Mouse (Mus musculus) retina, embryonic 14.5 days (tissue): ENCODE measurements around the gene Kif18b.

Experiments
- DNase-seq: peaks from one replicate; pipeline ENCODE4 v3.0.0-alpha.2; 2015; ENCODE audit warnings: low spot score

The Kif18b gene

DNA sequence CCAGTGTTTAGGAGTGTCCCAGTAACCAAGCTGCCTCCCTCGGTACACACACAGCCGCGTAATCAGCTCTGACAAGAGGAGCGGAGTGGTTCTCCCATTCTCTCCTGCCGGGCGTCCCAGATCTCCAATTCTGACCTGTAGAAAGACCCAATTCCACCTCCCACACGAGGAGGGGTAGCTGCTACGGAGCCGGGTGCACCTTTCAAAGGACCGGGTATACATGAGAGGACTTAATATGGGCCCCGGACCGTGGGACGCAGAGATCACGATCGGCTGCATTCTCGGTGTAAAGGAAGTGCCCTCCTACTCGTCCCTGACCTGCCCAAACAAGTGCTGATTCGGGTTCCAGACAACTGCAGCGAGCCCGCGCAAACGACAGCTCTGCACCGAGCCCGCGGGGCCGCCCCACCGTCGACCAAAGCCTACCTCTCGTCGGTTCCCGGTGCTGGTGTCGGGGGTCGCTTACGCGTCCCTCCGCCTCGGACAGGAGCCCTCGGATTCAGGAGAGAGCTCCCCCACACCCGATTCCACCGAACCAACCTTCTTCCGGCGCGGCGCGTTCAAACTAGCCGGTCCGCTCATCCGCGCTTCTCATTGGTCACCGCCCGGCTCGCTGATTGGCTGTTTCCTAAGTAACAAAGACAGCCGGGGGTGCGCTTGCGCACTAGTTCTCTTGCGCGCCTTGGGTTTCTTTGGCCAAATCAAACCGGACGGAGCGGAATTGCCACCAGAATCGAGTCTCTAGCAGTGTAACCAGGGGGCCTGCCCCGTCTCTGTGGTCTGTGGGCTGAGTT lies at the start of gene Kif18b:
Gene Kif18b (minus strand): TSS at position 568 of the 794 bp plus-strand sequence.
- DNase-seq = peak; percentile 99

DNA sequence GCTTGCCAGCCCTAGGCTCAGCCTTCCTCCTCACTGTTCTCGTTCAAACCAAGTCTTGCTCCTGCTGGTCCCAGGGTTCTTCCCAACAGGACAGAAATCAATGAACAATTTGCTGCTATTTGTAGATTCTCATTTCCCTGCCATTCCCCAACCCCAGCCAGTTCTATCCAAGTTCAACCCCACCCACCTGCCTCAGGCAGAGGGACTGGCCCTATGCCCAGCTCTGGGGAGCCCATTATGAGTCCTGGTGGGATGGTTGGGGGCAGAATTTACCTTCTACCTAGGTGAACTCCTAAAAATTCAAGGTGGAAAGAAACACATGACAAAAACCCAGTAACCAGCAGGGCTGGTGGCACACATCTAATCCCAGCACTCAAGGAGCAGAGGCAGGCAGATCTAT lies 47.4 kb upstream of the Kif18b start:
- no peak for DNase-seq

DNA sequence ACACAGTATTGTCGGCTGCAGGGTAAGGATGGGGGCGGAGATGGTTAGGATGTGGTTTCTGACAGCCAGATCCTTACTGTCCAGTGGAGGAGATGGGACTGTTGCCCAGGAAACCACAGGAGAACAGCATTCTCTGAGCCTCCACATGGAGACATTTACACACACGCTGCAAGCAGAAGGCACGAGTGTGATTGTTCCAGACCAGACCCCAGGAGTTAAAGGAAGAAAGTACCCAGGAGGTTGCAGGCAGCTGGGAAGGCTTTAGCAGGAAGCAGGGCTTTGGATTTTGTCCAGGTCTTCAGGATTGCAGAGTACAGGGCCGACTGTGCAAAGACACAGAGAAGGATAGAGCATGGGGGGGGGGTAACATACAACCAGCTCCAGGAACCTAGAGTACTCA lies 46.7 kb upstream of the Kif18b start:
- DNase-seq = no peak

DNA sequence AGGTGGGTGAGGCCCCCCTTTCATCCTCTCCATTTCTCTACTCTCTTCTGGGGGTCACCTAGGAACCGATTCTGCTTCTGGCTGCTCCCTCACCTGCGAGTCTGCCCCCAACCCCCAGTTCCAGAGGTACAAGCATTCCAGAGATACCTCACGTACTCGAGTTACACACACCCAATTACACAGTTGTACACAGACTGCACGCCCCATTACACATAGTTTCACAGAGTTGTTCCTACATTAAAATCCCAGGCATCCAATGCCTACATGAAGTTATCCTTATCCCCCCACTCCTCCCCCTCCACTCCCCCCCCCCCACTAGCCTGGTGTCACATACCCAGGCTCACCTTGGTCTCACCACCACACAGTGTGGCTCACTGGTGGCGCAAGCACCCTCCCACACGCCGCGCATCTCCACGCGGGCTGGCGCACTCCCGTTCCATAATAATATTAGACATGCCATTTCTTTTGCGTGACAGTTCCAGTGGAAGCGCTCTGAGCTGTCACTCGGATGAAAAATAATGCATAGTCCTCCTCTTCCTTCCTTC lies 39.7 kb upstream of the Kif18b start:
- no peak for DNase-seq

DNA sequence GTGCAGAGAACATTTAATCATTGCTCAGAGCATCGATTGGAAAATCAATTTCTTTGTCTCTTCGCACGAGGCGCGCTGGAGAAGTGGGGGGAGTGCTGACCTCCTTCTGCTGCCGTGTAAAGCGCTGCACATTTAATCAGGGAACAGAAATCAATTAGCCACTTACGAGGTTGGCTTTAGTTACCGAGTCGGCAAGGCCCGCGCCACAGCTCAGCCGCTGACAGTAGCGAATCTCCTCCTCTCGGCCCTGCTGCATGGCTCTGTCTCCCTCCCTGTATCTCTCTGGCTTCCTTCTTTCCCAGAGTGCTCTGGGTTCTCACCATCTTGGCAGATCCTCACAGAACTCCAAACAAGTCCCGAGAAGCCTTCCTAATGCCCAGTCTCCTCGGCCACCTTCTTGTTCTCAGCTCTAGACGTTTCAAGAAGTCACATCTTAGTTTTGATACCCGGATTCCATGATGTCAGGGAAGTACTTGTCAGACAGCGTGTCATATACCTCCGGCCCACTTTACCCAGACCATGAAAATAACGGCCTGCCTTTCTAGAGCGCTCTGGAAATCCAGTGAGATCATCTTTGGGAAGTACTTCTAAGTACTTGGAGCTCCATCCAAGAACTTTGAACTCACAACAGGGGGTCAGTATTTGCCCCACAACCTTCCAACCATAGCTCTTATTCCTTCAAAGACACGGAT lies 39.1 kb upstream of the Kif18b start:
- DNase-seq = peak; percentile 74

DNA sequence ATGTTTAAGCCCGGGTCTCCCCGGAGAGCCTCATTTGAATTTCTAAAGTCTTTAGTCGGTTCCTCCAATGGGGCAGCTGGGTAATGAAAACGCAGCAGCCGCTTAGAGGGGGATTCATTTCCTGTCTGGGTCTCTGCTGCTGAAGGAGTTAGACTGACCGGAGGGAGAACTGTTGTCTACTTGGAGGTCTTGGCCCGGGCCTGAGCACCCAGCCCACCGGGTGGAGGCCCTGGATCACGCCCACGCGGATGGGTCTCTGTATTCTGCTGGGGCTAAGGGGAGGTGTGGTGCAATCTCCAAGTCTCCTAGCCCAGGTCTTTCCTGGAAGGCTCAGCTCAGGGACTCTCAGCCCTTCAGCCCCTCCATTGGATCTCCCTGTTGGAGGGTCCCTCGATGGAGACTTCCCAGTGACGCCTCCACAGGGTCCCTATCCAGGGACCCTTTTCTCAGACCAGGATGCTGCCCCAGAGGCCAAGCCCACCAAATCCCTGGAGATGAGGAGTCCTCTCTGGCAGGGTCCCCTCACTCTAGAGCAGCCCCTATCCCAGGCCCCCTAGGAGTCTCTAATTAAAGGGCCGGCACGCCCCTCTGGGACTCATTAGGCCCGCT lies 38.4 kb upstream of the Kif18b start:
- peak; percentile 34 for DNase-seq

DNA sequence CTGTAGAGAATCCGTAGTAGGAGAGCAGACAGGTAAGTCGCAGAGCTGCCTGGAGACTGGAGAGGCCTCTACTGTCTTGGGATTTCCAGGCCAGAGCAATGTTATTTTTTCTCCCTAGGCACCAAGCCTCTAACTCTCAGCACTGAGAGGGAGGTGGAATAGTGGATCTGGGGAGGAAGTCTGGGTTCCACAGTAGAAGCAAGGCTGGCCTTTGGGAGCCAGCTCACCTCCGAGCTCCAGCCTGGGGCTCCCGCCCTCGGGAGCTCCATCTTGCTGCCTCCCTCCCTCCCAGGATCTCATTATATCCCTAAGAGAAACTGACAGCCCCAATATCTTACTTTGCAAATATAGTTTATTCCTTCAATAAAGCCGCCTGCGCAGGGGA lies 37.9 kb upstream of the Kif18b start:
- no peak for DNase-seq

DNA sequence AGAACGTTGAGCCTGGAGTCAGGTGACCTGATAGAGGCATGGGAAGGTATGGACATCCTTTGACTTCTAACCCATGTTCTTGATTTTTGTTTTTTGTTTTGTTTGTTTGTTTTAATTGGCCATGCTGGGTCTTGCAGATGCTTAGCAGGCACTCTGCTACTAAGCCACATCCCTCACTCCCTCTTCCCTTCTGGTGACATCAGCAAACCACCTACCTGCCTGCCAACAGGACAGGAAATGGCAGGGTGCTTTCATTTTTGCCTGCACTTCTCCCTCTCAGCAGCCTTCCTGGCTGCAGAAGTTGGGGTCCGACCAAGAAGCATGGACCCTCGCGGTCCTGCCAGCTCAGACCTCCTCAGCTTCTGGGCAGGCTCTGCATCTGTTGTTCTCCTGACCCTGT lies 36.2 kb upstream of the Kif18b start:
- DNase-seq = no peak

DNA sequence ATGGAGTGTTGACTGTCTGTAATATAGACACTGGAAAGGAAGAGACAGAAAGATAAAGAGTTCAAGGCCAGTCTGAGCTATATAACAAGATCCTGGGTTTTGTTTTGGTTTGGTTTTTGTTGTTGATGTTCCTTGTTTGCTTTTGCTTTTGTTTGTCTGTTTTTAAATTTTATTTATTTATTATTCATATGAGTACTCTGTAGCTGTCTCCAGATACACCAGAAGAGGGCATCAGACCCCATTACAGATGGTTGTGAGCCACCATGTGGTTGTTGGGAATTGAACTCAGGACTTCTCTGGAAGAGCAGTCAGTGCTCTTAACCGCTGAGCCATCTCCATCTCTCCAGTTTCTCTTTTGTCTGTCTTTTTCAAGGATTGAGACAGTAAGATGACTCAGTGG lies 33.9 kb upstream of the Kif18b start:
- no peak for DNase-seq

DNA sequence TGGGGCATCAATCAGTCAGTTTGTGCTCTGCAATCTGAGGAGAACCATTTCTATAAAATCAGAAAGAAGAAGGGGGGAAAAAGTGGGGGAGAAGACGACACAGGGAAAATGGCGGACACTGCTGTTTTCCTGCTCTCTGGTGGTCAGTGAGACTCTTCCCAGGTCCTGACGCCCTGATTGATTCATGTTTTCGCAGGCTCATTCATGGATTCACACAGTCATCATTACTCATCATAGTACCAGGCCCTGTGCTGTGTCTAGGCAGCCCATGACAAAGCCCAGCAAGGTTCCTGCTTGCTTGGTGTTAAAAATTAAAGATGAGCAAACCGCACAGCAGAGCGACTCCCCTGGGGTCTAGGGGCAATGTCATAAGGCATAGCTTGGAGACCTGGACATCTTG lies 33.5 kb upstream of the Kif18b start:
- no peak for DNase-seq

DNA sequence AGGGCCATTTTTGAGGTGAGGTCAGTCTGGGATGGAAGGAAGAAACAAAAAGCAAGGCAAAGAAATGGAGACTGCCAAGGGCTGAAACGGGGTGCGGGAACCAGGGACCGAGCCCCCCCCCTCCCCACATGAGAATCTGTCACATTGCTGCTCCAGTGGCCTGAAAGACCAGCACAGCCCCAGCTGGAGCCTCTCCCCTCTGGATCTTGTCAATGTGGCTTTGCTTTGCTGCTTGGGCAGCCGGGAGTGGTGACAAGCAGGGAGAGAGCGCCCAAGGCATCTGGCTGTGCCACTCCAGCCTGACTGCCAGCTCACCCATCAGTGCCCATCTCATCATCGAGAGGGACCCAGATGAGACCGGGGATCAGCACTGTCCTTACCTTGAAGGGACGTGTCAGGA lies 32.8 kb upstream of the Kif18b start:
- DNase-seq = no peak

DNA sequence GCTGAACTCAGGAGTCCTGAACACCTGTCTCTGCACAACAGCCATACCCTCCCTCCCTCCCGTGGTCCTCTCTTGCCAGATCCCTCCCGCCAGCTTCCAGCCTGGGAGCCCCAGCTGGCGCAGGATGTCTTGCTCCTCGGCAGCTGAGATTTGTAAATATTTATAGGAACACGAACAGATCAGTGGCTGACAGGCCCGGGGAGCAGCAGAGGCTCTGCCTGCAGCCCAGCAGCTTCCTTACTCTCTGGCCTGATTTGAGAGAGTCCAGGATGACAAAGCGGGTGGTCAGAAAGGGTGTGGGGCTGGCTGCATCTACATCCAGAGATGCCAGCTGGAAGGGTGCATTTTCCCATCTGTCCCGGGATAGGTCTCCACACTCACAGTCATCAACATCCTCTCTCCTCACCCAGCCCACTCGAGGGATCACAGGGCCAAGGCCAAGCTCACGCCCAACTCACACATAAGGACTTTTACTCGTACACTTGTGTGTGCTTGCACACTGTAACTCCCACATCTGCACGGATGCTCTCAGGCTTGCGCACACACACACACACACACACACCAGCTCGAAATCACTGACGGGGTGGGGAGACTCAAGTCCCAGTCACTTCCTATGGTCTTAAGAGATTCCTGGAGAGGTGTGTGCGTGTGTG lies 32.2 kb upstream of the Kif18b start:
- DNase-seq = no peak

DNA sequence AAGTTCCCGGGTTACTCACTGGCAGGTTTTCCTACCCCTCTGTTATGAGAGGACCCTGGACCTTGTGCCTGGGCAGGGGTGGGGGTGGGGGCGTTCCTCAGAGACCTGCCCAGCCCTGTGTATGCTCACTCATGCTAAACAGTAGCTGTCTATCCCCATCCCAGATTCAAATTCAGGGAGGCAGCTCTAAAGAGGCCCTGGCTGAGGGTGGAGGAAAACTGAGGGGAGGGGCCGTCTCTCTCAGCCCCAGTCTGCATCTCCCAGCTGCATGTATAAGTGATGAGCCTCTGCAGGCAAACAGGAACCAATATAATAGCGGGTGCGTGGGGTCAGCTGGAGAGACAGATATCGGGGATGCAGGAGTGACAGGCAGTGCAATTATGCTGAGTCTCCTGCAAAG lies 28.0 kb upstream of the Kif18b start:
- DNase-seq = no peak

DNA sequence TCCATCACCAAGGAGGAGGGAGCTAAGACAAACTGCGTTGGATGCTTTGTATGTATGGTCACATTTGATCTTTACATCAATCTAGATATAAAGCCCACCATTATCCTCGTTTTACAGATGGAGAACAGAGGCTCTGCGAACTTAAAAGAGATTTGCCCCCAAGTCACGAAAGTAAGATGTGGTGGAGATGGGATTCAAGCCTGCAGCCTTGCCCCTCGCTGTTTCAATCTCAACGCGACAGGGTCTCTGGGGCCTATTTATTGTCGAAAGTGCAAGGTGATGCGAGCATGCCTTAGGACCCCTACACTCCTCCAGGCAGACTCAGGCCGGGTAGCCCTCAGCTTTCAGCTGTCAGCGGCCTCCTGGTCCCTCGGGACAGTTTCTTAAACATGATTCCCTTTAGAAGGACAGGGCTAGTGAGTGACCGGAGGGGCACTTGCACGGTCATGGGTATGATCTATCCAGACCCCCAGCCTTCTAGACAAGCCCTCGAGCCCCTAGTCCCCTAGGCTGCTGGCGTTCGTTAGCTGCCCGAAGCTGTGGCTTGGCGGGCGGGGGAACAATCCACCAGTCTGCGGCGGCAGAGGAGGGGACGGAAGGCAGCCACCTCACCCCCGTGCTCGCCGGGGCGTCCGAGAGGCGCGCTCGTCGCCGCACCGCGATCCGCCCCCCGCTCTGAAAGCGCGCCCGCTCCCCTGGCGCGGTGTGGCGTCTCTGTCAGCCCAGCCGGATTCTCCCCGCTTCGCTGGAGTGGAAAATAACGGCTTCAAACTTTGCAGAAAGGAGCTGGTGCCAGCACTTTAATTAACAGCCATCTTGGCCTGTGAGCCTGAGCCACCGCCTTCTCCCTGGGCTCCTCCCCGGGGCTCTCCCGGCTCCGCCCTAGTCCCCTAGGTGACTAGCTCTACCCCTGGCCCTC lies 23.4 kb upstream of the Kif18b start:
- peak; percentile 68 for DNase-seq

DNA sequence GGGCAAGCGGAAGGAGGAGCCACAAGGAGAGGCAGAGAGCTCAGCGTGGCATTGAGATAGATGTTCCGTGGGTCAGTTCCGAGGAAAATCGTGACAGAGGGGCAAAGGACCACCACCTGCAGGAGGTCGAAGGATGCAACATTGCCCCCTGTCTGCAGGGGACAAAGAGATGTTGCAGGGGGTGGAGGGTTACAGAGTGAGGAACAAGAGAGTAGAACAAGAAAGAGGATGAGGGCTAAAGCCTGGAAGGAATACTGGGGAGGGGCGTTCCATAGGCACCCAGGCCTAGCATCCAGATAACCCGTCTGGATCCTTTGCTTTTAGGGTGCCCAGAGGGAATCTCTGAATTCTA lies 22.0 kb upstream of the Kif18b start:
- DNase-seq = no peak

DNA sequence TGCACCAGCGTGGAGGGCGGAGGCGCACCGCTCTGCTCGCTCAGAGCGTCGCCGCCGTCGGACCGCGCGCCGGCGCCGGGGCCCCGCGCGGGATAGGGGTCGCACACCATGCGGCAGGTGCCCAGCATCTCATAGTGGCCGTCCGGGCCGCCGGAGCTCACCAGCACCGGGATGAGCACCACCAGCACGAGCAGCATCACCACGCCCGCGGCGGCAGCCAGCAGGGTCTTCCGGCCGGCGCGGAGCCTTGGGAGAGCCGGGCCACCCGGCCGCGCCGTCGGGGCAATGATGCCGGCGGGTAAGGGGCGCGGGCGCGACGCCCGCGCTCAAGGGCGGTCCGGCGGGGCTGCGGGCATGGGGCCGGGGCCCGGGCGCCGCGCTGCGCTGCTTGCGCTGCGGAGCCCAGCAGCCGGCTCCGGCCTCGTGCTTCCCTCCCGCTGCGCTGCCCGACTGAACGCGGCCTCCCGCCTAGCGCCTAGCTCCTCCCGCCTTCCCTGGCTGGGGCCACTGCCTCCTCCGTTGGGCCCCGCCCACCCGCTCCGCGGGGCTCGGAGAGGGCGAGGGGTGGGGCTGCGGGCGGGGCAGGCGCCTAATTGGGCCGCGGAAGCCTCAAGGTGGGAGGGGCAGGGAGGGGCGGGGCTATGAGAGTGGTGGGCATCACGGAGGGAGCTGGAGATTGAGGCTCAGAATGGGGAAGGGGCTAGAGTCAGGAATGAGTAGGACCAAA lies 21.5 kb upstream of the Kif18b start, which contains the start of gene C1ql1:
Gene C1ql1 (minus strand): TSS at position 424 of the 727 bp plus-strand sequence.
- peak; percentile 88 for DNase-seq

DNA sequence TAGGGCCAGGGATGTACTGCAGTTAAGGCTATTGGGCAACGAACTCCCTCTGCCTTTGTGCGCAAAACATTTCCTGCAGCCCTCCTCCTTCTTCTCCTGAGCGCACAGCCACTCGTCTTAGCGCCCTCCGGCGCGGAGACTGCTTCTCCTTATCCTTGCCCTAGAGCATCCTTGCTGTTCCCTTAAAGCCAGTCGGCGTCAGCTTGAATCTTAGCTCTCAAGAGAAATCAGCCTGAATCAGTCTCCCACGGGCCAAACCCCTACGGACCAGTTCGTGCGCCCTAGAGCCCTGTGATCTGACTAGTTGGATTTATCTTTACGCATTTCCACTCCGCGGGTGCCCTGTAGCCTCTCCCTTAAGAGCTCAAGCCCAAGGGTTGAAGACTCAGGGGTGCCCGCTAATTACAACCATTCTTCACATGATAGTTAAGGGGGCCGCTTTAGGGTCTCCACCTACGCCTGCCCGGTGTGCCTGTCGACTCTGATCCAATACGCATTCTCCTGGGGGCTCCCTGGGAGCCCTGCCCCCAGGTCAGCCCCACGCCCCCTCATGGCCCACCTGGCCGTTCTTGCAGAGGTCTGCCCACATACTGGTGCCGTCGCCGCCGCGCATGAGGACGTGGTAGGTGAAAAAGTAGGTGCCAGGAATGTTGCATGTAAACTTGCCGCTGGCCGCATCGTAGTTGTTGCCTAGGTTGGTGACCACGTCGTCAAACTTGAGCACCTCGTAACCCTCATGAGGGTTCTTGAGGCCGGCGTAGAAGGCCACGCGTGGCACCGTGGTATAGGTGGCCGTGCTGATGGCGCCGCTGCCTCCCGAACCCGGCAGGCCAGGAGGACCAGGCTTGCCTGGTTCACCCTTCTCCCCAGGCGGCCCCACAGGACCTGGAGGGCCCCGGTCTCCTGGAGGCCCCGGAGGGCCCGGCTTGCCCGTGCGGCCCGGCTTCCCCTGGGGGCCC lies 20.7 kb upstream of the Kif18b start:
- DNase-seq = peak; percentile 42

DNA sequence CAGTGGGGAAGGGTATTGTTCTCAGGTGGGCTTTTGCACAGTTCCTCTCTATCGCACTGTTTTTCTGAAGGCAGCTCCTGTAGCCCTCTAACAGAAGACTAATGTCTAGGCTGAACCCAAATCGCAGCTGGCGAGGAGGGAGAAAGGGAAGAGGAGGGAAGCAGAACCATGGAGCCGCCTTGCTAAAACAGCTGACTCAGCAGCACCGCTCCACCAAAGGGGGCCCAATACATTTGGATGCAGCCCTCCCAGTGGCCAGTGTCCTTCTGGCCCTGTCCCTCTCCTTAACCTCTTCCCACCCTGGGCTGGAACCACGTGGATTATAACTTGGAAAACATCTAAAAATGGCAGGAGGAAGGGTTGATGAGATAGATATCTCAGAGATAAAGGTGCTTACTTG lies 16.3 kb upstream of the Kif18b start:
- no peak for DNase-seq

DNA sequence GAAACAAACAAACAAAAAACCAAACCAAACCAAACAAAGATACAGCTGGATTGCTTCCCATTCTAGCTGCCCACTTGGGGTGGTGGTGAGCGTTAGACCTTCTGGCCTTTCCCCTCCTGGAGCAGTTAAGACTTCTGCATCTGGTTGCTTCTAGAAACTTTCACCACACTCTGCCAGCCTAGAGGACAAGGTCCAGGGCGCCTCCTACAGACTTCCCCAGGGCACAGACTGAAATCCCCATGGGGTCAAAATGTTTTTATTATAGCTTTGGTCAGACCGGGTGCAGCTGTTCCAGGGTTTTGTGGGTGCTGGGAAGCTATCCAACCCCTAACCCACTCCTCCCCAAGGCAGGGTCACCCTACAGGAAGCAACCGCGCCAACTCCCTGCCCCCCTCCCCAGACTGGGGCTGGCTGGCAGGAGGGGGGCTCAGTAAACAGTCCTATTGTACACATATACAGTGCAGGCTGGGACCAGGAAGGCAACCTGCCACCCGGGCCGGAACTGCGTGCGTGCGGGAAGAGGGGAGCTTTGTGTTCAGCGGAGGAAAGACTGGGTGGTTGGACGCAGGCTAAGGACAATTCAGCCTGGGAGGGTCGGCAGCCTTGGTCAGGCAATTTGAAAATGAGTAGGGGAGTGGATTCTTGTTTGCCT lies 14.2 kb upstream of the Kif18b start:
- no peak for DNase-seq
